Mouse (Mus musculus) stomach, postnatal 0 days (tissue): ENCODE data around the gene Timeless.

Source experiments
- CTCF ChIP-seq: IDR thresholded peaks from 2 replicates; pipeline ENCODE4 v1.5.1; 2016; ENCODE audit warnings: antibody characterized with exemption, low read depth, mild to moderate bottlenecking, moderate library complexity
- EP300 ChIP-seq: optimal IDR thresholded peaks from 2 replicates; pipeline ENCODE3; 2016; ENCODE audit warnings: antibody characterized with exemption

DNA sequence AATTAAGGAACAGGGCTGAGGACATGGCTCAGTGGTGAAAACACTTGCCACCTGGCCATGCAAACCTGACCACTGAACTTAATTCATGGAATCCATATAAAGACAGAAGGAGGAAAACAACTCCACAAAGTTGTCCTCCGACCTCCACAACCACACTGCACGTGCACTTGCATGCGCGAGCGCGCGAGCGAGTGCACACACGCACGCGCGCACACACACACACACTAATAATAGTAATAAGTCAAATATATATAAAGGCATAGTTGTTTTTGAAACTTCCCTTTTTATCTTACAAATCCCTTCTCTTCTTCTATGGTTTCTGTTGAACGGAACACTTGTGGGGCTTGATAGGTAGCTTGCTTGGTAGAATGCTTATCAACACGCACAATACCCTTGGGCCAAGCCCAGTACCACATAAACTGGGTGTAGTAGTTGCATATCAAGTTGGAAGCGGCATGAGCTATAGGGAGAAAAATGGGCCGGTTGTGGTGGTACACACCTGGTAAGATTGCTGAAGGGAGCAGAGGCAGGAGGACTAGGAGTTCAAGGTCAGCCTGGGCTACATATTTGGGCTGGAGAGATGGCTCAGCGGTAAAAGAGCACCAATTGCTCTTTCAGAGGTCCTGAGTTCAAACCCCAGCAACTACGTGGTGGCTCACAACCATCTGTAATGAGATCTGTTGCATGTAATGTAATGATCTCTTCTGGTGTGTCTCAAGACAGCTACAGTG lies 13.3 kb upstream of the Timeless start:
- TF ChIP-seq EP300 (no peak), CTCF (no peak)
